Mouse (Mus musculus) adrenal gland, postnatal 10 days (tissue): ENCODE measurements at regions not wholly inside any gene's neighbourhood (a gene's known extent, or its start where the extent isn't known, plus 50 kb on each side); places are given as distances from the start of the nearest gene placed in this dataset.

ENCODE experiments used
- DNase-seq: peaks from one replicate; pipeline ENCODE4 v3.0.0; 2021; ENCODE audit warnings: mixed read lengths

- no peak for DNase-seq
Observed at GRCm38 (mm10) chr3:146337429-146337828, 67.0 kb upstream of the Ssx2ip start.

- DNase-seq: no peak
Observed at GRCm38 (mm10) chr3:146337861-146338281, 66.6 kb upstream of the Ssx2ip start.

GRCm38 (mm10) chr3:146338445-146338844 lies 66.0 kb upstream of the Ssx2ip start:
- no peak for DNase-seq

DNA sequence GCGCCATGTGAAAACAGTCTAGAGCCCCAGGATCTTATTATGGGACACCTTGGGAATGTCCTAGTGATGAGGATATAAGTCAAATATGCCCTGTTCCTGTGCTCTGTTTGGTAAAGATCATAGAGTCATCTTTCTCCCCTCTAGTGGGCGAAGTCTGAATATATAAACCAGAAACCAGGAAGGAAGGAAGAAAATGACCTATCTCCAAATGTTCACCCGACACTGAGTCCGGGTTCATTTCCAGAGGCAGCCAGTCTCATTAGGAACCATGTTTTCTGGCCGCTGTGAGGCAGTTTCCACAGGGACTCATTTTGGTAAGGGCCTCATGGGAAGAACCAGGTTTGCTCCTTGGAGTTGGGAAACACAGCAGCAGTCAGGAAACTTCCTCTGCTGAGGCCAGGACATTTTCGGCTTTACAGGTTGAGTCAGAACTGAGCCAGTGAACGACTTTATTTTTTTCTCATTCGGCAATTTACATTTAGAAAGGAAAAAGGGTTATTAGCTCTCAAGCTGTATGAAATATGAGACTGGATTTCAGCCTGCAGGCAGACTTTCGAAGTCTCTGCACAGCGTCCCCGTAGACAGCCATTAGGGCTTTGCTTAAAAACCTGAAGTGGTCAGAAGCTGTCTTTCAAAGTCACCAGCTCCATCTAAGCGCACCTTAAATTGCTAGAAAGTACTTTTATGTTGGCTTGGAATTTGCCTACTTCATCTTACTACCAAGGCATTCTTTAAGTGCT lies 64.0 kb upstream of the Ssx2ip start:
- DNase-seq: no peak

DNA sequence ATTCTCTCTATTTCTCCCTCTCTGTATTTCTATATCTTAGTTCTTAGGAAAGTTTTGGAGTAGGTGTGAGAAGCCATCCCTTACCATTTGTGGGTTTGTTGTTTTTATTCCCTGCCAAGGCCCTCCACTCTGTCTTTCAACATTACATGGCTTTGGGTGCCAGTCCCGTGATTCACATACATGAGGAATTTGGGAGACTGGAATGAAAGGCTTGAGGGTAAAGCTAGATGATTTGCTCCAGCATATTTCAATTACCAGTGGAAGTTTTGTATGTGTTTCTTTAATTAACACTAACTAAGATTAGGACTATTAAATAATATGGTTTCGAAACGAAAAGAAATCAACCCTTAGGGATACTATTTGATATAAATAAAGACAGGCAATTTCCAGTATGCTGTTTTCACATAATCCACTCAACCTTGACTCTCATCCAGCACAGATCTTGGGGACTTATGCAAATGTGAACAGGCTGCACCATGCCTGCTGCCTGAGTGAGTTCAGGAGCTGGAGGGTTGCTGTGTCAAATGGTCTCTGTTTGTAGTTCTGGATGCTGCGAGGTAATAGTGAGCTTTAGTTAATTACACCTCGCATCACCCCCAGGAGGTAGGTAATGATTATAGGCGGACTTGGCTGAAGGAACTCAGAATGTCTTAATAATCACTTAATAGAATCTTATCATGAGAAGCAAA lies 62.6 kb upstream of the Ssx2ip start:
- no peak for DNase-seq

GRCm38 (mm10) chr3:146342727-146343126 lies 61.7 kb upstream of the Ssx2ip start:
- no peak for DNase-seq

GRCm38 (mm10) chr3:146343649-146344401 lies 60.6 kb upstream of the Ssx2ip start:
- DNase-seq: peak; percentile 69

DNA sequence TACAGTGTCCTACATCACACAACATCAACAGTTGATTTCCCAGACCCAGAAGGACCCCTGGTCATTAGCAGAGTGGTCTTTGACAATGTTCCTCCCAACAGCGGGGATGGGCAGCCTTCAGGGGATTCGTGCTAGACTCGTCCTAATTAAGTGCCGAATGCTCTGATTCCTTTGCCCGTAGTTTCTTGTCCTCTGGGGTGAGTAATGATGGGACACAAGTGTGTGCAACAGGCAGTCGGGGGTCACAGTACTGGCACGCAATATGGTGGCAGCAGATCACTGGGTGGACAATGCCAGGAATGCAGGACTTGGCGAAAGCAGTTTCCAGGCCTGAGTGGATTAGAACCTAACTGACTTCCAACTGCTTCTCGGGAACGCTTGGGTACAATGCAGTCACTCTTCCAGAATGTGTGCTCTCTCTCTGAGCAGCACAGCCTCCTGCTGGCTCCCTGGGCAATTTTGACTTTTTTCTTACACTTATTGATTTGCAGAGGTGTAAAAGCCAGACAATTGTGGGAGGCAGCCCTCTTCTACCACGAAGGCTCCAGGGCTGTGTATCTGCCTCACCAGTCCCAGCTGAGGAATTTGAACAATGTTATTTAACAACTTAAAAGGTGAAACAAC lies 59.9 kb upstream of the Ssx2ip start:
- no peak for DNase-seq

GRCm38 (mm10) chr3:146345308-146345780 lies 59.1 kb upstream of the Ssx2ip start:
- peak; percentile 80 for DNase-seq

GRCm38 (mm10) chr3:146345946-146346345 lies 58.5 kb upstream of the Ssx2ip start:
- DNase-seq: no peak

- DNase-seq: no peak
Observed at GRCm38 (mm10) chr3:146347311-146347710, 57.1 kb upstream of the Ssx2ip start.

DNA sequence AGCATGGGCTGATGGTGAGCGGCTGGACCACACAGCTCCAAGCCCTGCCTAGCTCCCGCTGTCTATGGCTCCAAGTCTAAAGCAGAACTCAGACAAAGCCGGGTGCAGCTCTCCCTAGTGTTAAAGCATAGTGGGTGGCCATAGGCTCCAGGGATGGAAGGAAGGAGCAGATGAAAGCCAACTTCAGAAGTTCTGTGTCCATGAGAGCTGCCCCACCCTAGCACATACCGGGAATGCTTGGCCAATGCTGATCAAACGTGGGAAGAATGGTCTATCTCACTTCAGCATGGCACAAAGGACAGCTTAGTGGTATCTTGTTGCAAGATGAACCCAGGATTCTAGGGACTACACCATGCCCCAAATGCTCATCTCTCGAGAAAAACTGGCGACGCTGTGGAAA lies 55.5 kb upstream of the Ssx2ip start:
- no peak for DNase-seq

DNA sequence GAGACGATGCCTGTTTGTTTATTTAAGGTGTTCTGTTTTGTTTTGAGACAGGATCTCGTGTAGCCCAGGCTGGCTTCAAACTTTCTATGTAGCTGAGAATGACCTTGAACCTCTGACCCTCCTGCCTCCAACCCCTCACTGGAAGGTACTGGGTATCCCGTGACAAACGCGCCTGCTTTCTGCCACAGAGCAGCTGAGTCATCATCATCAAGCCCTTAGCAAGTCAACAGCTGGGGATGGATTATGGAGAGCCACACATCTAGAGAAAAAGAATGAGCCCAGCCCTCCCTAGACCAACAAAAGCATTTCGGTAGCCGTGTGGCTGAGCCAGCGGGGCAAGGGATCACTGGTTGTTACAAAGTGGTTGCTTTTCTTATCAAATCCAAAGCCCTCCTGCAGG lies 55.0 kb upstream of the Ssx2ip start:
- DNase-seq: no peak

DNA sequence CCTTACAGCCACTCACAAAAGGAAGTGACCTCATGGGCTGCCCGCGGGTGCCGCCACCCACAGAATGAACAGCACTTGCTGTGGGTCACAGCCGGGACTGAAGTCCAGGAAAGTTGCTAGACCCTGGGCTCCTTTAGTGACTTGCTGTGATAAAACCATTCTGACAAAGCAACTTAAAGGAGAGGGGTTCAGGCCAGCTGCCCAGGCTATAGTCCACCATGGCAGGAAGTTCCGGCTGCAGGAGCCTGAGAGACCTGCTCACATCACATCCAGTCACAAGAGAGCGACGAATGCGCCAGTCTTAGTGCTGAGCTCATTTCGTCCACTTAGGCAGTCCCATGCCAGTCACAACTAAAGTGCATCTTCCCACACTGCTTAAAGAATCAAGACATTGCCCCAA lies 54.3 kb upstream of the Ssx2ip start:
- DNase-seq: no peak

DNA sequence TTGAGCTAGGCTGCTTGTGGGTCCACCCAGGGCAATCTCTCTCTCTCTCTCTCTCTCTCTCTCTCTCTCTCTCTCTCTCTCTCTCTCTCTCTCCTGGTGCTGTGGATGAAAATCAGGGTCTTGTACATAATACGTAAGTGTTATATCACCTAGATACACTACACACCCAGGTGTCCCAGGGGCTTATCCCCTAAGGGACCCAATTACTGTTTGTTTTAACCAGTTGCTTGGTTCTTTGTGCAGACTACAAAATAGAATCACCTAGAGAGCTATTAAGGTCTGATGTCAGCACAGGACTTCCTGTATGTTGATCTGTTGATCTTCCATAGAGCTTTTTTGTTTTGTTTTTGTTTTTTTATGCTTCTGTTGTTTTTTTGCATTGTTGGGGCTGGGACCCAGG lies 53.0 kb upstream of the Ssx2ip start:
- no peak for DNase-seq

- DNase-seq: no peak
Observed at GRCm38 (mm10) chr3:146352187-146352586, 52.3 kb upstream of the Ssx2ip start.

DNA sequence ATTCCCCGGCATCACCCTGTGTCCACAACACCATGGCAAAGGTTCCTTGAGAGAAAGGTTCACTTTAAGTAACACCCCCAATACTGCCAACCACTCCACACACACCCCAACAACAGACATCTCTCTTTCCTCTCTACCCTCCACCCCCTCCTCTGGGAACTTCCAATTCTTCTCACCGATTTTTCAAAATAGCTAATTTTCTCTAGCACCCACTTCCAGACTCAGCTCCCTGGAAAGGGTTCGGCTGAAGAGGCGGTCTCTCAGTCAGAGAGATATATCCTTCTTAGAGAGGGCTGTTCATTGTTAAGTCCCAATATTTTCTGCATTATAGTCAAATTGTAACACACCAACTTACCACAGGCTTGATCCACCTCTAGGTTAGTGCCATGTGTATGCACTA lies 50.5 kb upstream of the Ssx2ip start:
- no peak for DNase-seq
